Mouse (Mus musculus): ENCODE measurements at regions not wholly inside any gene's neighbourhood (a gene's known extent, or its start where the extent isn't known, plus 50 kb on each side); places are given as distances from the start of the nearest gene placed in this dataset.

DNA sequence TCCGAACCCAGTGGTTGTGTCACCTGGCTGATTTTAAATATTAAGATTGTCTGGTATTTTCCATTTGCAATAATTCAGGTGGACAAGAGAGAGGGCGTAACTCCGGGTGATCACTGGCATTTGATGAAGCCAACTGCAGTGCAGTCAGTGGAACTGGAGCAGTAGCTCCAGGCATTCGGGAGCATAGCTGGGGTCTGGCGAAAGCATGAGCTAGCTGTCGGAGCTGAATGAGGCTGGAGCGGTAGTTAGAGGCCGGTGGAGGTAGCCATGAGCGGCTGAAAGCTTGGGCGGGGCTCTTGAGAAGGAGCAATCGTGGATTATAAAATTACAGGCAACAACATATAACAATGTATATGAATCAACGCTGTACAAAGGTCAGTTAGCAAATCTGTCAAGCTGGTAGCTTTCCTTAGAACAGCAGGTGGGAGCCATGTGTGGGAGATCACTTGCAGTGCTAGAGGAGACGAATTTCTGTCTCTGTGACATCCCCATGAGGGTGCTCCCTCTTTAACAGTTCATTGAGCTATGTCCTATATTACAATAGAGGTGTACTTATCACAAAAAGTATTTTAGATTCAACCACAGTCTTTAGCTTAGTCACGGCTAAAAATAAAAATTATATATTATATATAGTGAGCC lies 1415.0 kb upstream of the 1700008P02Rik start:
- no peak overlapping the region for H3K27ac ChIP-seq (ENCODE audit: insufficient read depth, low read depth)
- H3K4me1 ChIP-seq (ENCODE audit: control insufficient read depth in 1 of 2, insufficient read depth in 2 of 2) = no peaks in the 10 kb centered on the region
- no peak for TF ChIP-seq MEF2A (IDR thresholded peaks at IDR 0.05; ENCODE audit: borderline replicate concordance, low read depth, low read length)
- no peak for TF ChIP-seq NRF1 (IDR thresholded peaks at IDR 0.05; ENCODE audit: low read depth, low read length)
- no peak for TF ChIP-seq POLR2AphosphoS2 (IDR thresholded peaks at IDR 0.05; ENCODE audit: low read depth, low read length)
- TF ChIP-seq CHD2 (IDR thresholded peaks at IDR 0.05; ENCODE audit: low read length) = no peak
- no peak for TF ChIP-seq KAT2A (IDR thresholded peaks at IDR 0.05; ENCODE audit: insufficient replicate concordance, low read length)
- no peak for TF ChIP-seq HCFC1 (IDR thresholded peaks at IDR 0.05; ENCODE audit: low read depth, low read length)
- no peak for TF ChIP-seq MAZ (IDR thresholded peaks at IDR 0.05; ENCODE audit: low read depth, low read length)
- TF ChIP-seq SIN3A (IDR thresholded peaks at IDR 0.05; ENCODE audit: low read length) = no peak
- no peak for TF ChIP-seq MAFK (IDR thresholded peaks at IDR 0.05; ENCODE audit: insufficient replicate concordance, low read length)
- TF ChIP-seq USF1 (IDR thresholded peaks at IDR 0.05; ENCODE audit: low read depth, low read length) = no peak
- no peak for TF ChIP-seq ZNF384 (IDR thresholded peaks at IDR 0.05; ENCODE audit: low read depth, low read length)
- TF ChIP-seq NELFE (IDR thresholded peaks at IDR 0.05; ENCODE audit: low read depth, low read length) = no peak
- TF ChIP-seq USF2 (conservative IDR thresholded peaks at IDR 0.05; ENCODE audit: low read depth, low read length) = no peak
- TF ChIP-seq IRF4 (IDR thresholded peaks at IDR 0.05; ENCODE audit: low read depth, low read length) = no peak
- no peak for TF ChIP-seq ZC3H11A (IDR thresholded peaks at IDR 0.05; ENCODE audit: low read depth, low read length)
- TF ChIP-seq TBP (conservative IDR thresholded peaks at IDR 0.05; ENCODE audit: low read depth, low read length) = no peak
- H3K4me3 ChIP-seq (replicated peaks in 1 of 3; ENCODE audit: low read depth in 2 of 3, low read length in 2 of 3, poor library complexity in 1 of 3) = no peak overlapping the region
- in situ Hi-C loops (cut with MboI; ENCODE audit: low pct_ligation_motif_present, low pct_unique_long_range_greater_than_20kb, low sequenced_read_pairs) (no loop called here), dilution Hi-C loops (cut with MboI; ENCODE audit: extremely low pct_ligation_motif_present, extremely low pct_unique_long_range_greater_than_20kb, low sequenced_read_pairs) (no loop called here)
- H3K79me2 ChIP-seq (replicated peaks; ENCODE audit: control insufficient read depth, extremely low read depth, insufficient read depth, poor library complexity, severe bottlenecking) = no peaks in the 10 kb centered on the region
- no peak overlapping the region for H3K4me2 ChIP-seq (ENCODE audit: insufficient read depth, low read depth, poor library complexity, severe bottlenecking)
- no peak overlapping the region for H3K9ac ChIP-seq (ENCODE audit: insufficient read depth, low read depth)
- no peaks in the 10 kb centered on the region for H3K27me3 ChIP-seq (replicated peaks)
- no peaks in the 10 kb centered on the region for H3K36me3 ChIP-seq (replicated peaks in 1 of 2; ENCODE audit: control insufficient read depth in 1 of 2, insufficient read depth in 1 of 2, low read length in 1 of 2)
- no peak for DNase-seq (ENCODE audit: extremely low read depth)
- peaks cover 26% of the 10 kb centered on the region for H3K9me3 ChIP-seq (replicated peaks; ENCODE audit: low read length)

DNA sequence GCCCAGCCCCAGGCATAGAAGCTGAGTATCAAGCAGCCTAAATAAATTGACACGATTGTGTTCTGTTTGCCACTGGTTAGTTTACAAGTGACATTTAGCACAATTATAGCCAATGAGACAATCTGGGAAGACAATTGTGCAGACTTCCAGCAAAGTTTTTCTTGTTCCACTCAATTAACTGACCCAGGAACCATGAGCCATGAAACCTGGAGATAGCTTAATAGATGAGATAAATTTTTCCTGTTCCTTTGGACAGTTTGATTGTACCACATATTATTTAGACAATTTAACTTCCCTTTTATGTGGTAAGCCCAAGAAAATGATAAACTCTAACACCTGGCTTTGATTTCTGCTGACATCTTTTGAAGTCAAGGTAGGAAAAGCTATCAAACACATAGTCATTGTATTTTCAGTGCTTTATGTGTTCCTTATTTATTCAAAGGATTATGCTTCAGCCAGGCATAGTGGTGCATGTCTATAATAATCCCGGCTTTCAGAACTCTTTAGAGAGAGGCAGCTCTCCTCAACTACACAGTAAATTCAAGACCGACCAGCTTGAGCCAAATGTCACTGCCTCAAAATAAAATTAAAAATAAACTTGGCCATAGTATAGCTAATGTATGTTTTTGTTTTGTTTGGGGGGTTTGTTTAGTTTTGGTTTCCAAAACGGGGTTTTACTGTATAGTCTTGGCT lies 1406.2 kb upstream of the 1700008P02Rik start:
- H3K27ac ChIP-seq (ENCODE audit: insufficient read depth, low read depth) = no peak overlapping the region
- H3K4me3 ChIP-seq (replicated peaks in 1 of 3; ENCODE audit: low read depth in 2 of 3, low read length in 2 of 3, poor library complexity in 1 of 3) = no peak overlapping the region
- no peaks in the 10 kb centered on the region for H3K27me3 ChIP-seq (replicated peaks)
- no peak overlapping the region for H3K4me2 ChIP-seq (ENCODE audit: insufficient read depth, low read depth, poor library complexity, severe bottlenecking)
- peaks cover 21% of the 10 kb centered on the region for H3K9me3 ChIP-seq (replicated peaks; ENCODE audit: low read length)
- H3K79me2 ChIP-seq (replicated peaks; ENCODE audit: control insufficient read depth, extremely low read depth, insufficient read depth, poor library complexity, severe bottlenecking) = no peaks in the 10 kb centered on the region
- DNase-seq (ENCODE audit: extremely low read depth) = no peak
- H3K4me1 ChIP-seq (ENCODE audit: control insufficient read depth in 1 of 2, insufficient read depth in 2 of 2) = no peaks in the 10 kb centered on the region
- no peak overlapping the region for H3K9ac ChIP-seq (ENCODE audit: insufficient read depth, low read depth)
- no peak for TF ChIP-seq CHD2 (IDR thresholded peaks at IDR 0.05; ENCODE audit: low read length)
- TF ChIP-seq ELF1 (IDR thresholded peaks at IDR 0.05; ENCODE audit: low read depth, low read length) = no peak
- no peak for TF ChIP-seq MYC (IDR thresholded peaks at IDR 0.05; ENCODE audit: low read depth, low read length)
- no peak for TF ChIP-seq IRF4 (IDR thresholded peaks at IDR 0.05; ENCODE audit: low read depth, low read length)
- TF ChIP-seq ZKSCAN1 (IDR thresholded peaks at IDR 0.05; ENCODE audit: borderline replicate concordance, low read depth, low read length) = no peak
- TF ChIP-seq GABPA (IDR thresholded peaks at IDR 0.05; ENCODE audit: insufficient replicate concordance, low read depth, low read length) = no peak
- TF ChIP-seq SIN3A (IDR thresholded peaks at IDR 0.05; ENCODE audit: low read length) = no peak
- TF ChIP-seq HCFC1 (IDR thresholded peaks at IDR 0.05; ENCODE audit: low read depth, low read length) = no peak
- TF ChIP-seq NRF1 (IDR thresholded peaks at IDR 0.05; ENCODE audit: low read depth, low read length) = no peak
- TF ChIP-seq JUND (conservative IDR thresholded peaks at IDR 0.05; ENCODE audit: low read depth, low read length) = no peak
- in situ Hi-C loops (cut with MboI; ENCODE audit: low pct_ligation_motif_present, low pct_unique_long_range_greater_than_20kb, low sequenced_read_pairs) (no loop called here), dilution Hi-C loops (cut with MboI; ENCODE audit: extremely low pct_ligation_motif_present, extremely low pct_unique_long_range_greater_than_20kb, low sequenced_read_pairs) (no loop called here)
- no peaks in the 10 kb centered on the region for H3K36me3 ChIP-seq (replicated peaks in 1 of 2; ENCODE audit: control insufficient read depth in 1 of 2, insufficient read depth in 1 of 2, low read length in 1 of 2)

Measured in CH12.LX (cell line).